Mouse (Mus musculus): ENCODE measurements at regions not wholly inside any gene's neighbourhood (a gene's known extent, or its start where the extent isn't known, plus 50 kb on each side); places are given as distances from the start of the nearest gene placed in this dataset.

- no peak for DNase-seq (ENCODE audit: low spot score)
Observed at GRCm38 (mm10) chr10:120616406-120617015, 140.2 kb upstream of the Hmga2 start.

GRCm38 (mm10) chr10:120612351-120612750 is 136.1 kb upstream of the Hmga2 start:
- DNase-seq (ENCODE audit: low spot score) = no peak

- DNase-seq (ENCODE audit: low spot score) = no peak
Observed at GRCm38 (mm10) chr10:120610076-120610475, 133.8 kb upstream of the Hmga2 start.

- DNase-seq (ENCODE audit: low spot score) = no peak
Observed at GRCm38 (mm10) chr10:120604506-120604905, 128.2 kb upstream of the Hmga2 start.

GRCm38 (mm10) chr10:120603167-120603566 is 126.9 kb upstream of the Hmga2 start:
- DNase-seq (ENCODE audit: low spot score) = no peak

GRCm38 (mm10) chr10:120600735-120601134 is 124.5 kb upstream of the Hmga2 start:
- DNase-seq (ENCODE audit: low spot score) = no peak

- DNase-seq (ENCODE audit: low spot score) = no peak
Observed at GRCm38 (mm10) chr10:120599551-120599950, 123.3 kb upstream of the Hmga2 start.

GRCm38 (mm10) chr10:120597320-120597887 is 121.1 kb upstream of the Hmga2 start:
- DNase-seq (ENCODE audit: low spot score) = no peak

GRCm38 (mm10) chr10:120595145-120595544 is 118.9 kb upstream of the Hmga2 start:
- DNase-seq (ENCODE audit: low spot score) = no peak

GRCm38 (mm10) chr10:120593876-120594275 is 117.6 kb upstream of the Hmga2 start:
- DNase-seq (ENCODE audit: low spot score) = no peak

GRCm38 (mm10) chr10:120589659-120590058 is 113.4 kb upstream of the Hmga2 start:
- DNase-seq (ENCODE audit: low spot score) = no peak

- no peak for DNase-seq (ENCODE audit: low spot score)
Observed at GRCm38 (mm10) chr10:120587854-120588633, 111.8 kb upstream of the Hmga2 start.

GRCm38 (mm10) chr10:120587179-120587578 is 110.9 kb upstream of the Hmga2 start:
- DNase-seq (ENCODE audit: low spot score) = peak; percentile 36

GRCm38 (mm10) chr10:120582497-120582896 is 106.2 kb upstream of the Hmga2 start:
- no peak for DNase-seq (ENCODE audit: low spot score)

- no peak for DNase-seq (ENCODE audit: low spot score)
Observed at GRCm38 (mm10) chr10:120581547-120581946, 105.3 kb upstream of the Hmga2 start.

GRCm38 (mm10) chr10:120576886-120577285 is 100.6 kb upstream of the Hmga2 start:
- DNase-seq (ENCODE audit: low spot score) = no peak

- DNase-seq (ENCODE audit: low spot score) = no peak
Observed at GRCm38 (mm10) chr10:120576148-120576547, 99.9 kb upstream of the Hmga2 start.

- DNase-seq (ENCODE audit: low spot score) = no peak
Observed at GRCm38 (mm10) chr10:120571340-120571739, 95.1 kb upstream of the Hmga2 start.

- DNase-seq (ENCODE audit: low spot score) = no peak
Observed at GRCm38 (mm10) chr10:120565992-120566391, 89.7 kb upstream of the Hmga2 start.

GRCm38 (mm10) chr10:120564859-120565258 is 88.6 kb upstream of the Hmga2 start:
- DNase-seq (ENCODE audit: low spot score) = no peak

- DNase-seq (ENCODE audit: low spot score) = no peak
Observed at GRCm38 (mm10) chr10:120563926-120564325, 87.7 kb upstream of the Hmga2 start.

- no peak for DNase-seq (ENCODE audit: low spot score)
Observed at GRCm38 (mm10) chr10:120561821-120562220, 85.6 kb upstream of the Hmga2 start.

Measured in gastrocnemius, adult 18-20 months (tissue).